Comparison of ENCODE assay signal across 8 mouse cellular contexts in the genomic region with DNA sequence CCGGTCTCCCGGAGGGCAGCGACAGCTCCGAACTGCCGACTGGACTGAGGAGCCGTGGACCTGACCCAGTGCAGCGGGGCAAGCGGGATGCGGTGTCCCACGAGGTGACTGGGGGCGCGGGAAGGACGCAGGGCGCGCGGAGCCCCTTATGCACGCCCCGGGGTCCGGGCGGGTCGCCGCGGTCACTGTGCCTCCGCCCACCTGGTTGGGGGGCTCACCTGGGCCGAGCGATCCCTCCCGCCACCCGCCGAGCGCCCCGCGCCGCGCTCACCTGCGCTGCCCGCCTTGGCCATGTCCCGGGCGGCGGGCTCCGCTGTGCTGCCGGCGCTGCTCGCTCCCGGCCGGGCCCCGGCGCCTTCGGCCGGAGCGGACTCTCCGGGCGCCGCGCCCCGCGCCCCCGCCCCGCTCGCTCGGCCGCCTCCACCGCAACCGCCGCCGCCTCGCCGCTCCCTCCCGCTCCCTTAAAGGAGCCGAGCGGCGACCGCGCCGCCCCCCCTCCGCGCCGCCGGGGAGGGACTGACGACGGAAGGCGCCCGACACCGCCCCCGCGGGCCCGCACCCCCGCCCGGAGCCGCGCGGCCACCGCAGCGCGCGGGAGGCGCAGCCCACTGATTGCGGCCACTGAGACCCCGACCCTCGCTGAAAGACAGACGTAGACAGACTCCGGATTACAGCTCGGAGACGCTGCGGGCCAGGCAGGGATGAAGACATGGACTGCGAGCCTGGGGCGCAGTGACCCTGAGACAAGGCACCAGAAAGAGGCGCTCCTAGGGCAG. TPM values are rescaled to one million over a fixed set of nuclear protein-coding genes. Genes with fewer than 3 reads are reported as not detected.
DNase-seq lines count a peak whose midpoint lies in the region; ATAC-seq lines count a peak whose summit lies in the region.

A gene (minus strand): TSS at position 396 of the 776 bp plus-strand sequence.

- H3K9ac ChIP-seq in kidney, embryonic 16.5 days (replicated peaks; ENCODE audit: low read length), result peak within 1 kb of the TSS; percentile 74

- no peak within 1 kb of the TSS for H3K27ac ChIP-seq in kidney, embryonic 16.5 days (ENCODE audit: low read length)

- no peak for ATAC-seq in megakaryocyte, adult 5-6 weeks (ENCODE audit: poor library complexity, severe bottlenecking)
- peak; percentile 17; the same call in 1 of the 2 replicates for ATAC-seq in granulocyte monocyte progenitor cell, adult 5-6 weeks (replicated peaks; ENCODE audit: poor library complexity, severe bottlenecking)
- ATAC-seq in kidney, embryonic 16.5 days (ENCODE audit: low FRiP score, low TSS enrichment), result peak; percentile 35; the same call in 1 of the 2 replicates
- no peak for ATAC-seq in activated CD4-positive, CD25-positive, alpha-beta regulatory T cell, adult 4 months

- H3K27me3 ChIP-seq in megakaryocyte, embryonic 14.5 days (replicated peaks), result peaks cover 94% of the 10 kb centered on the region
- H3K27me3 ChIP-seq in kidney, embryonic 16.5 days (ENCODE audit: insufficient read depth, low read length), result peaks cover 44% of the 10 kb centered on the region

- H3K4me2 ChIP-seq in kidney, embryonic 16.5 days (replicated peaks; ENCODE audit: low read depth, low read length), result peak within 1 kb of the TSS; percentile 100

- DNase-seq in embryo, embryonic 10 days (ENCODE audit: low spot score), result peak; percentile 34
- peak; percentile 69 to 71 for DNase-seq in lung, adult 18-20 months
- peak; percentile 70 for DNase-seq in right cerebral cortex, adult 18-20 months

- WGBS in kidney, embryonic 16.5 days, result under 1% methylated on average over 49 of the region's 107 CpGs

- peaks cover 5% of the 10 kb centered on the region for H3K4me1 ChIP-seq in megakaryocyte, embryonic 14.5 days
- peaks cover 22% of the 10 kb centered on the region for H3K4me1 ChIP-seq in kidney, embryonic 16.5 days (ENCODE audit: insufficient read depth, low read length)

- H3K36me3 ChIP-seq in megakaryocyte, embryonic 14.5 days (replicated peaks; ENCODE audit: low read length), result no peaks in the 10 kb centered on the region
- no peaks in the 10 kb centered on the region for H3K36me3 ChIP-seq in kidney, embryonic 16.5 days (ENCODE audit: insufficient read depth, low read length)

- peak within 1 kb of the TSS; percentile 50 for H3K4me3 ChIP-seq in megakaryocyte, embryonic 14.5 days (replicated peaks)
- peak within 1 kb of the TSS; percentile 64 for H3K4me3 ChIP-seq in kidney, embryonic 16.5 days (ENCODE audit: low read length)

- no peaks in the 10 kb centered on the region for H3K9me3 ChIP-seq in megakaryocyte, embryonic 14.5 days
- no peaks in the 10 kb centered on the region for H3K9me3 ChIP-seq in kidney, embryonic 16.5 days (ENCODE audit: low read length)

RNA-seq across cellular contexts. Expression of the gene that starts here (rescaled TPM):
- 0.07 TPM in 1 of 2 replicates, not detected in the other for polyA plus RNA-seq in megakaryocyte, embryonic 14.5 days (2012; ENCODE audit: insufficient read depth, low replicate concordance)
- total RNA-seq in megakaryocyte, adult 5-6 weeks (2015), result not detected in 2 replicates
- 0.07 TPM in 1 of 2 replicates, not detected in the other for total RNA-seq in megakaryocyte, adult 5-6 weeks (2017)
- total RNA-seq in granulocyte monocyte progenitor cell, adult 5-6 weeks (2014; fragmentation: Nextera tagmentation), result not detected in 2 replicates
- total RNA-seq in granulocyte monocyte progenitor cell, adult 5-6 weeks (2017), result not detected in 2 replicates
- 0.15 and 0.16 TPM in 2 replicates for polyA plus RNA-seq in kidney, embryonic 16.5 days (2015; fragmentation: Nextera tagmentation; extraction: Ambion mirVana)
- not detected for polyA plus RNA-seq in activated CD4-positive, CD25-positive, alpha-beta regulatory T cell, adult 4 months (2017; shearing (Covaris generic))

Comparison
In these comparisons a context has a peak if more than half of its experiments do, and no peak if none do; other contexts are left out.
1. Peak in ATAC-seq in granulocyte monocyte progenitor cell, adult 5-6 weeks; RNA of the gene not detected or under 1 TPM.
2. Peak in ATAC-seq, H3K4me3 ChIP-seq, H3K9ac ChIP-seq and H3K4me2 ChIP-seq in kidney, embryonic 16.5 days; RNA of the gene not detected or under 1 TPM.